Comparison of ENCODE assay signal across 8 mouse cellular contexts in the genomic region with DNA sequence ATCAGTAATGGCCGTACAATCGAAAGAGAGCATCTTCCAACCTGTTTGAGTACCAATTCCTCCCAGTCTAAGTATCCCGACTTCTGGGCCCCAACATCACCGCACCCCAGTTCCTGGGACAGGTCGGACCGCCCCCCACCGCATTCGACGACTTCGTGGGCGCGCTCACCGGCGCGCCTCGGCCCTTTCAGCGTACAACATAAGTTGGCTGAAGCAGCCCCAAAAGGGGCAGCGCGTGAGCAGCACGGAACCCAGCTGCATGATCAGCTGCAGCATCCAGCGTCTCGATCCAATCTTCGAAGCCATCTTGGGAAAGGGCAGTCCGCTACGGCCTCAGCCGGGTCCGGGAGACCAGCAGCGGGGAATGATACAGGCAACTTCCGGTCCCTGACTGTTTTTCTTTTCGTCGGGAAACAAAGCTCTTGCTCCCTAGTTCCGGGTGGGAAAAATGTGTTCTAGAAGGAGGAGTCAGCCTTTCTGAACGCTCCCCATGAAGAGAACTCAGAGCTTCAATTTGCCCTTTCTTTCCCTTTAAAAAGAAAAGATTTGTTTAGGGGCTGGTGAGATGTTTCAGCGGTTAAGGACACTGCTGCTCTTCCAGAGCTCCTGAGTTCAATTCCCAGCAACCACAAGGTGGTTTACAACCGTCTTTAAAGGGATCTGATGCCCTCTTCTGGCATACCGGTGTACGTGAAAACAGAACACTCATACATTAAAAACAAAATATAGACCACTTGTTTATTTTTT. TPM values are rescaled to one million over a fixed set of nuclear protein-coding genes. Genes with fewer than 3 reads are reported as not detected.
DNase-seq lines count a peak whose midpoint lies in the region; ATAC-seq and TF ChIP-seq lines count a peak whose summit lies in the region.

A gene (minus strand): TSS at position 366 of the 747 bp plus-strand sequence.

- H3K36me3 ChIP-seq in hindbrain, embryonic 13.5 days = peaks cover 23% of the 10 kb centered on the region

- POLR2A ChIA-PET in Patski (lab: Charles Lee) = interaction anchor here (1.0 to 1.6 kb wide), 4 partner anchors 10 to 67 kb away, joined by 3 to 9 read pairs (median 4); no protein-coding TSS in a partner anchor

- H3K4me1 ChIP-seq in hindbrain, embryonic 13.5 days (replicated peaks) = peaks cover 10% of the 10 kb centered on the region

- DNase-seq in Patski (ENCODE audit: low read depth, low spot score) = peak; percentile 76
- DNase-seq in cerebellum, postnatal 14 days = peak; percentile 92 to 93
- peak; percentile 81 to 84 for DNase-seq in frontal cortex, postnatal 14 days (ENCODE audit: low spot score in 2 of 2)
- DNase-seq in layer of hippocampus, postnatal 25 days (ENCODE audit: extremely low spot score in 1 of 2, low spot score in 1 of 2) = peak; percentile 80 to 85
- DNase-seq in lung, postnatal 25 days (ENCODE audit: low spot score) = peak; percentile 92
- peak; percentile 95 for DNase-seq in retina, embryonic 14.5 days (ENCODE audit: low spot score)
- DNase-seq in thymus, postnatal 4 days = peak; percentile 83

- no peak for TF ChIP-seq CTCF in Patski (IDR thresholded peaks at IDR 0.05)

- H3K4me3 ChIP-seq in hindbrain, embryonic 13.5 days = peak within 1 kb of the TSS; percentile 59

- under 1% methylated on average over 37 of the region's 37 CpGs for WGBS in hindbrain, embryonic 13.5 days

- CTCF ChIA-PET in Patski (lab: Charles Lee) = interaction anchor here (1.0 to 2.8 kb wide), 7 partner anchors 9 to 129 kb away, joined by 3 to 13 read pairs (median 4); a partner anchor contains a TSS

- H3K27ac ChIP-seq in hindbrain, embryonic 13.5 days = peak within 1 kb of the TSS; percentile 88

- in situ Hi-C loops in Patski (cut with MboI; ENCODE audit: low pct_unique_long_range_greater_than_20kb) = no loop called here

- H3K9ac ChIP-seq in hindbrain, embryonic 13.5 days = peak within 1 kb of the TSS; percentile 82

- H3K4me2 ChIP-seq in hindbrain, embryonic 13.5 days = peak within 1 kb of the TSS; percentile 81

- H3K27me3 ChIP-seq in Patski = no peaks in the 10 kb centered on the region
- no peaks in the 10 kb centered on the region for H3K27me3 ChIP-seq in hindbrain, embryonic 13.5 days

- ATAC-seq in Patski = peak; percentile 51
- ATAC-seq in hindbrain, embryonic 13.5 days (ENCODE audit: low FRiP score) = peak; percentile 92

- no peaks in the 10 kb centered on the region for H3K9me3 ChIP-seq in hindbrain, embryonic 13.5 days

RNA-seq across cellular contexts. Expression of the gene that starts here (rescaled TPM):
- polyA plus RNA-seq in Patski (2021) = 30.3 TPM
- polyA plus RNA-seq in hindbrain, embryonic 13.5 days (2015; fragmentation: Nextera tagmentation; extraction: Ambion mirVana) = 37.9 and 38.1 TPM in 2 replicates
- total RNA-seq in layer of hippocampus, postnatal 25 days (2021) = 10 to 100 TPM; 24.2 to 30.3 TPM

Comparison
In these comparisons a context has a peak if more than half of its experiments do, and no peak if none do; other contexts are left out.
1. Peak in every context shown above with its lines: DNase-seq, ATAC-seq, H3K4me3 ChIP-seq and H3K27ac ChIP-seq.